ENCODE assay signal across 27 mouse cellular contexts in genomic region chr6:115232562-115232961, GRCm38 (mm10). TPM values are rescaled to one million over a fixed set of nuclear protein-coding genes. Genes with fewer than 3 reads are reported as not detected.
DNase-seq lines count a peak whose midpoint lies in the region; ATAC-seq lines count a peak whose summit lies in the region.
"Had no signal": no experiment of that assay in that cellular context is flagged by ENCODE, and none has a peak within 500 bp of the region (broad histone marks: within the 10 kb centered on the region; RNA-seq: fewer than 3 reads in every experiment).

No protein-coding gene starts in this region.

- no peak for ATAC-seq in heart, embryonic 16.5 days (replicated peaks; ENCODE audit: extremely low read depth, insufficient read depth, low FRiP score)
- ATAC-seq: forebrain, embryonic 16.5 days; intestine, embryonic 15.5 days had no signal

- H3K27ac ChIP-seq in heart, embryonic 16.5 days (ENCODE audit: low read length) = peak overlapping the region; percentile 62; the same call in 1 of the 2 replicates
- H3K27ac ChIP-seq: embryonic facial prominence, embryonic 15.5 days; hindbrain, embryonic 15.5 days; intestine, embryonic 15.5 days; kidney, embryonic 15.5 days; limb, embryonic 13.5 days; liver, embryonic 13.5 days; lung, embryonic 15.5 days had no signal

- H3K4me3 ChIP-seq in heart, embryonic 16.5 days (ENCODE audit: low read length) = no peak overlapping the region
- H3K4me3 ChIP-seq: embryonic facial prominence, embryonic 15.5 days; hindbrain, embryonic 15.5 days; intestine, embryonic 15.5 days; kidney, embryonic 15.5 days; limb, embryonic 13.5 days; liver, embryonic 13.5 days; lung, embryonic 15.5 days had no signal

- no peak overlapping the region for H3K4me2 ChIP-seq in heart, embryonic 16.5 days (ENCODE audit: low read depth, low read length)
- H3K4me2 ChIP-seq: embryonic facial prominence, embryonic 15.5 days; hindbrain, embryonic 15.5 days; intestine, embryonic 15.5 days; kidney, embryonic 15.5 days; limb, embryonic 13.5 days; liver, embryonic 13.5 days; lung, embryonic 15.5 days had no signal

- no peaks in the 10 kb centered on the region for H3K9me3 ChIP-seq in heart, embryonic 16.5 days (replicated peaks; ENCODE audit: control insufficient read depth, low read length)
- H3K9me3 ChIP-seq: embryonic facial prominence, embryonic 15.5 days; hindbrain, embryonic 15.5 days; intestine, embryonic 15.5 days; kidney, embryonic 15.5 days; limb, embryonic 13.5 days; liver, embryonic 13.5 days; lung, embryonic 15.5 days had no signal

- 64% methylated on average over 1 of the region's 1 CpGs for WGBS in heart, embryonic 16.5 days

- H3K4me1 ChIP-seq in heart, embryonic 16.5 days (ENCODE audit: control insufficient read depth, insufficient read depth, low read length) = peaks cover 4% of the 10 kb centered on the region; the same call in 1 of the 2 replicates
- H3K4me1 ChIP-seq: embryonic facial prominence, embryonic 15.5 days; intestine, embryonic 15.5 days; kidney, embryonic 15.5 days; limb, embryonic 13.5 days; liver, embryonic 13.5 days had no signal

- no peak overlapping the region for H3K9ac ChIP-seq in heart, embryonic 16.5 days (ENCODE audit: low read length)
- H3K9ac ChIP-seq: embryonic facial prominence, embryonic 15.5 days; hindbrain, embryonic 15.5 days; intestine, embryonic 15.5 days; kidney, embryonic 15.5 days; limb, embryonic 13.5 days; liver, embryonic 13.5 days; lung, embryonic 15.5 days had no signal

- H3K36me3 ChIP-seq in heart, embryonic 16.5 days (ENCODE audit: control insufficient read depth, insufficient read depth) = no peaks in the 10 kb centered on the region
- H3K36me3 ChIP-seq: embryonic facial prominence, embryonic 15.5 days; intestine, embryonic 15.5 days; kidney, embryonic 15.5 days; limb, embryonic 13.5 days; liver, embryonic 13.5 days; lung, embryonic 15.5 days had no signal

- H3K27me3 ChIP-seq in heart, embryonic 16.5 days (ENCODE audit: control insufficient read depth, insufficient read depth, low read length) = peaks cover 27% of the 10 kb centered on the region
- H3K27me3 ChIP-seq: embryonic facial prominence, embryonic 15.5 days; hindbrain, embryonic 15.5 days; intestine, embryonic 15.5 days; kidney, embryonic 15.5 days; limb, embryonic 13.5 days; liver, embryonic 13.5 days; lung, embryonic 15.5 days had no signal

- intact Hi-C loops in heart, postnatal 36 days (cut with DNase I) = loop anchor here (5.0 to 10.0 kb wide), 3 partner anchors 130 to 1412 kb away; partner anchors contain the start of genes Cand2 and Pparg

- peak; percentile 26 for DNase-seq in cerebellum, adult 9-11 months
- DNase-seq in cerebellum, adult 8-10 months = no peak
- peak; percentile 84 for DNase-seq in heart, adult 8-10 months (ENCODE audit: low spot score)
- DNase-seq in heart, postnatal 36 days = no peak
- DNase-seq in 3134 (ENCODE audit: extremely low read depth, insufficient read length, low spot score) = peak; percentile 16
- DNase-seq in yolk sac, embryonic 10.5 days (ENCODE audit: low spot score) = no peak
- DNase-seq in right cerebral cortex, postnatal 10 days (ENCODE audit: low spot score in 2 of 2) = no peak
- DNase-seq: B cell, adult 2 months; cerebellum, postnatal 36 days; kidney, postnatal 4 days; liver, embryonic 13.5 days; midbrain, embryonic 14.5 days; spleen, adult 18-20 months had no signal

RNA-seq across cellular contexts. Expression of gene Gm17482, which starts 5.4 kb away (rescaled TPM):
- total RNA-seq in heart, adult 8-10 months (2022) = not detected
- total RNA-seq in heart, postnatal 36 days (2021) = not detected
- not detected in 2 replicates for polyA plus RNA-seq in heart, embryonic 16.5 days (2015; fragmentation: Nextera tagmentation; extraction: Ambion mirVana)
- total RNA-seq: adrenal gland, adult 18-20 months; heart, postnatal 14 days; layer of hippocampus, postnatal 14 days; left cerebral cortex, postnatal 10 days had no signal
- polyA plus RNA-seq: embryonic facial prominence, embryonic 15.5 days; forebrain, embryonic 16.5 days; hindbrain, embryonic 15.5 days; intestine, embryonic 15.5 days; kidney, embryonic 15.5 days; limb, embryonic 13.5 days; liver, embryonic 13.5 days; lung, embryonic 15.5 days; midbrain, embryonic 14.5 days; neural tube, embryonic 14.5 days; thymus, postnatal 0 days had no signal

RNA-seq across cellular contexts. Expression of gene Timp4, which starts 19.4 kb away (rescaled TPM):
- total RNA-seq in heart, adult 8-10 months (2022) = 10 to 100 TPM; 26.3 to 43.9 (median 37.1) TPM
- 10 to 100 TPM; 28.0 to 54.6 TPM for total RNA-seq in heart, postnatal 36 days (2021)
- polyA plus RNA-seq in heart, embryonic 16.5 days (2015; fragmentation: Nextera tagmentation; extraction: Ambion mirVana) = 1.1 and 1.3 TPM in 2 replicates

Comparison
In these comparisons a context has a peak if more than half of its experiments do, and no peak if none do; other contexts are left out.
1. DNase-seq: peak in cerebellum, adult 9-11 months (single experiment), heart, adult 8-10 months (single experiment) and 3134 (single experiment); none in cerebellum, adult 8-10 months (single experiment), heart, postnatal 36 days (0 of 2), yolk sac, embryonic 10.5 days (single experiment) and right cerebral cortex, postnatal 10 days (0 of 2).